Mouse (Mus musculus): ENCODE results near the gene Fam163b.

DNA sequence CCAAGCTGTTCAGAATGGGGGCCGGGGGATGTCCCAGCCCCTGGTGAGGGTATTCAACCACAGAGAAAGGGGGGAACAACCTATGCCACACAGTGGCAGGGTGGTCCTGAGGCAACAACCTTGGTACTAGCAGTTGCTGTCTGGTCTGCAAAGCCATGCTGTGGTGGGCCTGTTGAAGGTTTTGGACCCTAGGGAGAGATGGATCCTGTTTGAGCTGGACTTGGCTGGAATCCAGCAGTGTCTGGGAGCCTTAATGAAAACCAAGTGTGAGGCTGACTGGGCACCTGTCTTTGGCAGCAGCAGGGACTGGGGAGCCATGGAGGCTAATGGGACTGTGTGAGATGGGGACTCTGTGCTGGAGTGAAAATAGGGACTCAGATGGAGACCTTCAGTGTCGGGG lies 62.6 kb downstream of the Fam163b start:
- TF ChIP-seq CTCF (IDR thresholded peaks at IDR 0.05; ENCODE audit: low read depth, low read length) (no peak), POLR2A (IDR thresholded peaks at IDR 0.05; ENCODE audit: borderline replicate concordance, low read depth, low read length) (no peak)
